Mouse (Mus musculus) midbrain, embryonic 12.5 days (tissue): ENCODE data around the gene Hist1h2bj. TPM values are rescaled to one million over a fixed set of nuclear protein-coding genes. Genes with fewer than 3 reads are reported as not detected.
"Not testable (repeated sequence)": the region's sequence is repeated elsewhere in the genome, so short reads cannot be mapped to it uniquely, and the experiment has no call there.

ENCODE experiments used
- ATAC-seq: fragments of 200-750 bp; cut with Nextera tagmentation; 2 replicates; pipeline ENCODE4 v1.8.0; 2017; ENCODE audit warnings: low read depth, moderate TSS enrichment, moderate library complexity; ENCODE audit not compliant: low FRiP score
- H3K27ac ChIP-seq: fragments of 300-500 bp; sonication (generic); replicated peaks from 2 replicates; pipeline ENCODE4 v1.5.1; 2016; ENCODE audit warnings: mild to moderate bottlenecking
- H3K27me3 ChIP-seq: fragments of 300-500 bp; sonication (generic); 2 replicates; pipeline ENCODE4 v1.6.1; 2016; ENCODE audit warnings: mild to moderate bottlenecking
- H3K36me3 ChIP-seq: fragments of 300-500 bp; sonication (generic); 2 replicates; pipeline ENCODE4 v1.6.1; 2016
- H3K4me1 ChIP-seq: fragments of 300-500 bp; sonication (generic); 2 replicates; pipeline ENCODE4 v1.6.1; 2016
- H3K4me2 ChIP-seq: fragments of 300-500 bp; sonication (generic); replicated peaks from 2 replicates; pipeline ENCODE4 v1.6.1; 2016; ENCODE audit warnings: mild to moderate bottlenecking, moderate library complexity
- H3K4me3 ChIP-seq: fragments of 300-500 bp; sonication (generic); 2 replicates; pipeline ENCODE4 v1.5.1; 2016; ENCODE audit warnings: mild to moderate bottlenecking
- H3K9ac ChIP-seq: fragments of 300-500 bp; sonication (generic); replicated peaks from 2 replicates; pipeline ENCODE4 v1.6.1; 2016; ENCODE audit warnings: mild to moderate bottlenecking, moderate library complexity
- H3K9me3 ChIP-seq: fragments of 300-500 bp; sonication (generic); 2 replicates; pipeline ENCODE4 v1.6.1; 2016; ENCODE audit warnings: mild to moderate bottlenecking
- WGBS: fragments of 180-500 bp; shearing (Covaris S2); methylation state at CpG from one replicate; pipeline ENCODE4 v1.1.7; 2016; 5-methylcytosine and 5-hydroxymethylcytosine counted together
- polyA plus RNA-seq: library from polyadenylated mRNA; unstranded; fragments of >200 nt; fragmentation: Nextera tagmentation; extraction: Ambion mirVana; gene quantifications from 2 replicates; pipeline ENCODE4 v1.2.1, GENCODE M21; 2016

The Hist1h2bj gene
- polyA plus RNA-seq: 13.1 and 15.4 TPM in 2 replicates

DNA sequence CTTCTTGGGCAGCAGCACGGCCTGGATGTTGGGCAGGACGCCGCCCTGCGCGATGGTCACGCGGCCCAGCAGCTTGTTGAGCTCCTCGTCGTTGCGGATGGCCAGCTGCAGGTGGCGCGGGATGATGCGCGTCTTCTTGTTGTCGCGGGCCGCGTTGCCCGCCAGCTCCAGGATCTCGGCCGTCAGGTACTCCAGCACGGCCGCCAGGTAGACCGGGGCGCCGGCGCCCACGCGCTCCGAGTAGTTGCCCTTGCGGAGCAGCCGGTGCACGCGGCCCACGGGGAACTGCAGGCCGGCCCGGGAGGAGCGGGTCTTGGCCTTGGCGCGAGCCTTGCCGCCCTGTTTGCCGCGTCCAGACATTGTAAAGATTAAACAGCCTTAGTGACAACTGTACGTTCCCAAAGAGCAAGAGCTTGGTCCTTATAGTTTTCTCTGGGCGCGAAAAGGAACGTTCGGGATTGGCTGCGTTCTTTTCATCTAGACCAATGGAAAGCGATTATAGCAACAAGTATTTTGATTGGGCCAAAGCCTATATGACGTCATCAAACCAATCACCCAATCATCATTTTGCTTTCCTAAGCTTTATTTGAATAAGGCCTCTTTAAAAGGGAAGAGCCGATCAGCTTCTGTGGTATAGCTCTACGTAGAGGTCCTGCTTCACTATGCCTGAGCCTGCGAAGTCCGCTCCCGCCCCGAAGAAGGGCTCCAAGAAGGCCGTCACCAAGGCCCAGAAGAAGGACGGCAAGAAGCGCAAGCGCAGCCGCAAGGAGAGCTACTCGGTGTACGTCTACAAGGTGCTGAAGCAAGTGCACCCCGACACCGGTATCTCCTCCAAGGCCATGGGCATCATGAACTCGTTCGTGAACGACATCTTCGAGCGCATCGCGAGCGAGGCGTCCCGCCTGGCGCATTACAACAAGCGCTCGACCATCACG is at the start of gene Hist1h2bj, which contains the start of gene Hist1h2ag:
Gene Hist1h2bj, plus strand, starts transcription at position 647 of the 935 bp plus-strand sequence.
Gene Hist1h2ag, minus strand, starts transcription at position 377 of the 935 bp plus-strand sequence.
- not testable (repeated sequence) for H3K27me3 ChIP-seq, H3K36me3 ChIP-seq, H3K9me3 ChIP-seq
- Histone ChIP-seq H3K4me3 (peak within 1 kb of the TSS; percentile 41), H3K4me2 (peak within 1 kb of the TSS; percentile 65), H3K9ac (peak within 1 kb of the TSS; percentile 61), H3K4me1 (peaks cover 21% of the 10 kb centered on the region), H3K27ac (peak within 1 kb of the TSS; percentile 93)
- peak; percentile 92 for ATAC-seq
- WGBS: under 1% methylated on average over 35 of the region's 80 CpGs

DNA sequence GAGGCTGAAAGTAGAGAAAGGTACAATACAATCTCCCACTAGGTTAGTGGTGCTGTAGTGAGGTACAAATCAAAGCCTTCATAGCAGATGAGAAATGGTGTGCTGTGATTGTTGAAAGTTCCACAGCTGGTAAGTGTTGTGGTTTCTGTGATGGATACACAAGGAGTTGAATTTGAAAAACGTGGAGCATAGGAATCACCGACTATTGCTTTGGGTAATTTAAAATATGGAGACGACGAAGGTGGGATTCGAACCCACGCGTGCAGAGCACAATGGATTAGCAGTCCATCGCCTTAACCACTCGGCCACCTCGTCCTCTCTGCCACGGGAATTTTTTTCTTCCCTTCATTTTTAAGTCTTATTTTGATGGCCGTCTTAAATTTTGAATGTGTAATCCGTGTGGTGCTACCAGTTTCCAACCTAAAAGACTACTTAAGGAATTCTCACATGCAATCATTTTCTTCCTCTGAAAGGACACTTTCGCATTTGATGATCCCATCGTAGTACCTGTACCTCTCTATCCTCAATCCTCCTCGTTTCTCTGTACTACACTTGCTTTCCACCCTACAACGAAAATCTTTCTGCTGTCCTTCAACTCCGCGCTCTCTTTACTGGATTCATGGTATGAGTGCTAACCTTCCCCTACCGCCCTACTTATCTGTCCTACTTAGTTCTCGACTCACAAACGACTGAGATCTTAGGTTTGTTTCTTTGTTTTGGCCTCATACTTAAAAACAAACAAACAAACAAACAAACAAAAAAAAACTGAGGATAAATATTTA is 48.9 kb upstream of the Hist1h2bj start:
- Histone ChIP-seq H3K4me2 (0 out of 2 replicates have a peak overlapping the region, but pooled peaks have one; percentile 17), H3K4me3 (no peak overlapping the region), H3K9ac (no peak overlapping the region), H3K4me1 (peaks cover 19% of the 10 kb centered on the region; the same call in 1 of the 2 replicates), H3K27ac (no peak overlapping the region), H3K36me3 (no peaks in the 10 kb centered on the region), H3K27me3 (peaks cover 61% of the 10 kb centered on the region), H3K9me3 (no peaks in the 10 kb centered on the region)
- no peak for ATAC-seq
- under 1% methylated on average over 22 of the region's 22 CpGs for whole genome bisulfite sequencing

DNA sequence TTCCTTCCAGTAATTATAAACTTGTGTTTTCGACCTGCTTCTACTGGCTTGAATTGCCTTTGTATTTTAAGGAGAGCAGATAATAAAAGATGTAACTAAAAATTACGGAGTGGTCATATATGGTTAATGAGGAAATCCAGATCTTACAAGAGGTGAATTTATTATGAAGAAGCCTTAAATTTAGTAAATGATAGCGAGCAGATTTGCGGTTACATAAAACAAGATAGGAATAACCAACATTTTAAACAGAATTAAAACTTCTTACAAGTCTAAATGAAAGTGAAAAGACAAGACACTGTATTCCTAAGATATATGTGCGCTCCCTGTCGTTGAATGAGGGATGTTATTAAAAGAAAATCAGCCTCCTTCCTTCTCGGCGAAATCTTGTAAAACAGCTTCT is 48.1 kb upstream of the Hist1h2bj start:
- Histone ChIP-seq H3K9ac (no peak overlapping the region), H3K4me2 (peak overlapping the region; percentile 54), H3K27me3 (peaks cover 68% of the 10 kb centered on the region), H3K36me3 (no peaks in the 10 kb centered on the region), H3K4me3 (peak overlapping the region; percentile 38), H3K9me3 (no peaks in the 10 kb centered on the region), H3K27ac (no peak overlapping the region), H3K4me1 (peaks cover 19% of the 10 kb centered on the region; the same call in 1 of the 2 replicates)
- no peak for ATAC-seq
- 5% methylated on average over 8 of the region's 8 CpGs for WGBS

DNA sequence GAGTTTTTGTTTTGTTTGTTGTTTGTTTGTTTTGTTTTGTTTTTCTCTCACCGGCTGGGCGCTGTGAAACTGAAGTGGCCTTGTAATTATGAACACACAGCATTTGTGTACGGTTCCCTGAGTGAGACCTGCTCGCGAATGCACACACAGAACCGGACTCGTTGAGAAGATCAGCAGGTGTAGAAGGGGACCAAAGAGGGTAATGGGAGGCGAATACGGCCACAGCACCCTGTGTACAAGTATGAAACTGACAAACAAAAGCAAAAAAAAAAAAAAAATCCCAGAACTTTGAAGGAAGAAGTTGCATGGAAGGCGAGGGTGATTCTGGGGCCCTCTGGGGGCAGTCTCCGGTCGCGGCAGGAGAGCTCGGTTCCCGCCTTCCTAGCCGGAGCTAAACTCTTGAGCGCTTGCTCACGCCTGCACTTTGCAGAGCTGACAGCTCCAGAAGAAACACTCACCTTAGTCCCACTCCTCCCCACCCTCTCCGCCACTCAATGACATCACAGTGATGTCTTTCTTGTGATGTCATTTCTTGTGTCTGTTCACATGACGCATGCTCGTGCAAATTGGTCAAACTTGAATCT is 47.6 kb upstream of the Hist1h2bj start:
- H3K9ac ChIP-seq: no peak overlapping the region
- WGBS: 1% methylated on average over 21 of the region's 21 CpGs
- H3K27ac ChIP-seq: no peak overlapping the region
- peak overlapping the region; percentile 38 for H3K4me3 ChIP-seq
- H3K9me3 ChIP-seq: no peaks in the 10 kb centered on the region
- H3K4me1 ChIP-seq: peaks cover 19% of the 10 kb centered on the region; the same call in 1 of the 2 replicates
- ATAC-seq: no peak
- H3K27me3 ChIP-seq: peaks cover 72% of the 10 kb centered on the region
- peak overlapping the region; percentile 54 for H3K4me2 ChIP-seq
- H3K36me3 ChIP-seq: no peaks in the 10 kb centered on the region

DNA sequence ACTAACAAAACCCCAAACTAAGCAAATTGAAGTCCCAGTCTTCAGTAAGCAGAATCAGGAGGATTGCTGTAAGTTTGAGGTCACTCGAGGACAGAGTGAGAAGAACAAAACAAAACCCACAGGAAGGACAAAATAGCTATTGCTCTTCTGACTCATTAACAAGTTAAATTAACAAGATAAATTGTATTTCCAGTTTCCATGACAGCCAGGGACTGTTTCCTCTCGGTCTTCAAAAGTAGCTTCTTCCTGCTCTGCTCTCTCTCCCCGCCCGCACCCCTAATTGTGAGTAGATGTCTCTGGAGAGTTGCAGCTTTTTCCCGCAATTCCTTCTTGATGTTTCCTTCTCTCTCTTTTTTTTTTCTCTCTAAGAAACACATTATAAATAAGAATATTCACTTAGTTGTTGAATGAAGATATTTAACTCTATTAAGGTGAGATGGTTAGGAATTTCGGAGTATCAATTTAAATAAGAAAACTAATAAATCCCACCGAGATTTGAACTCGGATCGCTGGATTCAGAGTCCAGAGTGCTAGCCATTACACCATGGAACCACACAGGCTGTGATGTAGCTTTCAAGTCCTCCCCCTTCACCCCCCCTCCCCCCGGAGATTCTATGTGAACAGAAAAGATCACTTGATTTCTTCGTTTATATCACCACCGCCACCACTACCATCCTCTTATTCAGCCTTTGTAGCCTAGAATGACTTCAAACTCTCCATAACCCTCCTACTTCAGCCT is 46.7 kb upstream of the Hist1h2bj start:
- ATAC-seq: no peak
- peak overlapping the region; percentile 38 for H3K4me3 ChIP-seq
- H3K4me2 ChIP-seq: peak overlapping the region; percentile 54
- peaks cover 75% of the 10 kb centered on the region for H3K27me3 ChIP-seq
- H3K4me1 ChIP-seq: peaks cover 19% of the 10 kb centered on the region; the same call in 1 of the 2 replicates
- H3K9ac ChIP-seq: no peak overlapping the region
- no peaks in the 10 kb centered on the region for H3K36me3 ChIP-seq
- no peaks in the 10 kb centered on the region for H3K9me3 ChIP-seq
- no peak overlapping the region for H3K27ac ChIP-seq
- 2% methylated on average over 12 of the region's 12 CpGs for WGBS

DNA sequence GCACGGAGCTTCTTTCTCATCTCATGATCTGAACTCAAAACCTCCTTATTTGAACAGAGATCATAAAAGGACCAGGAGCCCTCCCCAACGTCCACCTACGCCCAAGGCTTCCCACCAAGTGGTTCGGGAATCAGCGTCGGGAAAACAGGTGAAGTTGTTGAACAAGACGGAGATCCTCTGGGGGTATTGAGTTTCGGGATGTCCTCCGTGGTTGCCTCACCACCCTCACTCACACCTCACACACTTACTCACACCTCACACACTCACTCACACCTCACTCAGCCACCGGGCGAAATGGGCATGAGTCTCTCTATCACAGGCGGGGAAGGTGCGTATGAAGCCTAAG is 46.2 kb upstream of the Hist1h2bj start:
- H3K4me1 ChIP-seq: peaks cover 19% of the 10 kb centered on the region; the same call in 1 of the 2 replicates
- under 1% methylated on average over 13 of the region's 13 CpGs for WGBS
- no peak for ATAC-seq
- H3K9me3 ChIP-seq: no peaks in the 10 kb centered on the region
- H3K4me2 ChIP-seq: peak overlapping the region; percentile 54
- peak overlapping the region; percentile 26 for H3K4me3 ChIP-seq
- no peaks in the 10 kb centered on the region for H3K36me3 ChIP-seq
- peaks cover 78% of the 10 kb centered on the region for H3K27me3 ChIP-seq
- H3K27ac ChIP-seq: no peak overlapping the region
- H3K9ac ChIP-seq: no peak overlapping the region

DNA sequence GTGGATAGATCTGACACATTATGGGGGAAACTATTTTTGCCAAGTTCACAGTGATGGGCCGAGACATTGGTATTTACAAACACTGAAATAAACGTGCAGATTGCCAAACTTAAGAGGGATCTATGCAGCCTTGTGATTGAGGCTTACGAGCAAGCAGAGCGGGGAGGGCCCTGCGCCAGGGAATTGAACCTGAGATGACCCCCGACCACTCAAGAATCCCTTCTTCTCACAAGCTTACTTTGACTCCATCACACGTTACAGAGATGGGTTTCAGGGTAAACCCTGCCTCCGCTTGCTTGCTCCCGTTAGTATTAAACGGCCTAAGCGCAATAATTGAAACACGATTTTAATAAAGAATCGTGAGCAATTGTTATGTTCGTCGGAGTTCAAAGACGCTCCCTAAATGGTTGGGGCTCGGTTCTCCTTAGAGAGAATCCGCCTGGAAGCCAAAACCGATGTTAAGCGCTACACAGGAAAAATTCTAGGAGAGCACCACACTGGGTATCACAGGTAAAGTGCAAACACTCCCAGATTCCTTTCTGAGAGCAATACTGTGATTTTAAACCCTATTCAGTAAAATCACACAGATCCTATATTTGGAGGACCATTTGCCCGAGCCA is 45.7 kb upstream of the Hist1h2bj start:
- WGBS: 1% methylated on average over 21 of the region's 21 CpGs

DNA sequence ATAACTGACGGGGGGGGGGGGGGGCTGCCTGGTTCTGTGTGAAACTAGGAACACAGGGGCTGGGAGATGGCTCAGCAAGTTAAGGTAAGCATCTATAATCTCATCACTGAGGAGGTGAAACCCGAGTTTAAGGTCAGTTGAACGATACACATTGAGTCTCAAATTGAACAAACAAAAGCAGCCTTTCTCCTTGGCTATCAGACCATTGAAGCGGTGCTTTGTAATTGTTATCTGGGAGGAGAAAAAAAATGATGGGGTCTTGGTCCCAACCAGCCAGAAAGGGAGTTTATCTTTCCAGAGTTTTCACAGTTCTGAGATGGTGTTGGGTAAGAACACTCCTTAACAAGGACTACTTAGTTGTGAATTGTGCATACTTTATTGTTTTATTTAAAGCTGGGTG is 45.2 kb upstream of the Hist1h2bj start:
- no peak overlapping the region for H3K4me3 ChIP-seq
- no peak overlapping the region for H3K27ac ChIP-seq

More for the DNA sequence above, 45.7 kb upstream of the Hist1h2bj start:
- Histone ChIP-seq H3K4me2 (peak overlapping the region; percentile 54), H3K4me3 (peak overlapping the region; percentile 26), H3K36me3 (no peaks in the 10 kb centered on the region), H3K4me1 (peaks cover 19% of the 10 kb centered on the region; the same call in 1 of the 2 replicates), H3K9ac (no peak overlapping the region), H3K27ac (no peak overlapping the region), H3K9me3 (no peaks in the 10 kb centered on the region), H3K27me3 (peaks cover 83% of the 10 kb centered on the region)
- no peak for ATAC-seq

DNA sequence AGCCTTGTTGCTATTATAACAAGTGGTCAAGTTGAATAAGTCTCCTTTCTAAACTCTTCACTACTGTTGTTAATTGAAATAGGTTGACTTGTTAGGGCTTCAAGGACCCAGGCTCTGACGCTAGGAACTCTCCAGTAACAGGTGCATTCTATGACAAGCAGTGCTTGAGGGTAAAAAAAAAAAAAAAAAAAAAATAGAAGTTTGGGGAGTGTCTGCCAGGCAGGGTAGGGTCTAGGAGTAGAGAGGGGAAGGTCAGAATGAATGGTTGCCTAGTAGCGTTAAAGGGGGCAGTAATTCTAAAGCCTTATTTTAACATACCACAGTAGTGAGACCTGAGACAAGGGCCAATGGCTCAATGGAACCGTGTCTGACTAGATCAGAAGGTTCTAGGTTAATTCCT is 44.6 kb upstream of the Hist1h2bj start:
- no peak for ATAC-seq
- Histone ChIP-seq H3K36me3 (no peaks in the 10 kb centered on the region), H3K9ac (no peak overlapping the region), H3K4me3 (no peak overlapping the region), H3K27ac (no peak overlapping the region), H3K9me3 (no peaks in the 10 kb centered on the region), H3K4me2 (no peak overlapping the region), H3K27me3 (peaks cover 88% of the 10 kb centered on the region), H3K4me1 (peaks cover 19% of the 10 kb centered on the region; the same call in 1 of the 2 replicates)
- WGBS: 18% methylated on average over 3 of the region's 3 CpGs

More for the DNA sequence above, 45.2 kb upstream of the Hist1h2bj start:
- no peaks in the 10 kb centered on the region for H3K36me3 ChIP-seq
- no peak for ATAC-seq
- peaks cover 86% of the 10 kb centered on the region for H3K27me3 ChIP-seq
- H3K9me3 ChIP-seq: no peaks in the 10 kb centered on the region
- peak overlapping the region; percentile 54; the same call in 1 of the 2 replicates for H3K4me2 ChIP-seq
- no peak overlapping the region for H3K9ac ChIP-seq
- peaks cover 19% of the 10 kb centered on the region; the same call in 1 of the 2 replicates for H3K4me1 ChIP-seq
- WGBS: 5% methylated on average over 4 of the region's 4 CpGs

DNA sequence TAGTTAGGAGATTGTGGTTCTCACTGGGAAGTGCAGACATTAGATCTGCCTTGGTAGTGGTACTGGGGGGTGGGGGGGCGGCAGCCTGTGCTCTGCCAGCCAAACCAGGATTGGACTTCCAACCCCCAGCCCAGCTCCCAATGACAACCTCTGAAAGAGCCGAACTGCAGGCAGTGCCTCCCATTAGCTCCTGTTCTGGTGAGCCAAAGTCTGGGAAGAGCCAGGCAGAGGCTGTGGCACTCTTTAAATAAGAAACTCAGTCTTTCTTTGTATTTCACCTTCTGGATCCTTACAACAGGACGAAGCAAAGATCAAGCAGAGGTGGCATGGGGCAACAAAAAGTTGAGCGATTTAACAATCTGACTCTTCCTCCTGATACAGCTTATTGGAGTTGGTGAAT is 43.9 kb upstream of the Hist1h2bj start:
- ATAC-seq: no peak
- 35% methylated on average over 4 of the region's 4 CpGs for WGBS
- Histone ChIP-seq H3K27me3 (peaks cover 91% of the 10 kb centered on the region), H3K36me3 (no peaks in the 10 kb centered on the region), H3K4me3 (no peak overlapping the region), H3K9ac (no peak overlapping the region), H3K4me2 (no peak overlapping the region), H3K4me1 (peaks cover 19% of the 10 kb centered on the region; the same call in 1 of the 2 replicates), H3K27ac (no peak overlapping the region), H3K9me3 (no peaks in the 10 kb centered on the region)

DNA sequence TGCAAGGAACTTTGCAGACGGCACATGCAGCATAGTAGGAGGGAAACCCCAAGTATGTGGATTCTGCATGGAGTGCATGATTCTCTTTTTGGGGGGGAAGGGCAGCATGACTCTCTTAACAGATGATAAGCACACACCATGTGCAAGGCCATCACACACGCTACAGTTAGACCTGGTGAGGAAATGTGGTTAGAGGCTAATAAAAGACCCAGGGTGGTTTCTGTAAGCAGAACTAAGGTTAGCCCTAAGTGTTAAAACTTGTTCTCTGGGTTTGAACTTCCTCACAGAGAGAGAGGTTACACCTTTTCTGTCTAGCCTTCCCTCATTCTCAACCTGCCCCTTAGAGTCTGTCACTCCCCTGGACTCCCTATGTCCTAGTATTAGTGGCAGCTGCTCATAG is 41.7 kb upstream of the Hist1h2bj start:
- Histone ChIP-seq H3K9me3 (no peaks in the 10 kb centered on the region), H3K27me3 (peaks cover 98% of the 10 kb centered on the region), H3K4me3 (no peak overlapping the region), H3K4me2 (no peak overlapping the region), H3K27ac (no peak overlapping the region), H3K4me1 (peaks cover 20% of the 10 kb centered on the region), H3K9ac (no peak overlapping the region), H3K36me3 (no peaks in the 10 kb centered on the region)
- no peak for ATAC-seq
- 62% methylated on average over 2 of the region's 2 CpGs for WGBS
